Mouse (Mus musculus): ENCODE measurements around the gene Tubgcp6.

GRCm38 (mm10) chr15:89143134-89143533, 20.2 kb upstream of the Tubgcp6 start:
- TF ChIP-seq CTCF (IDR thresholded peaks at IDR 0.05; ENCODE audit: low read depth) (no peak), EP300 (IDR thresholded peaks at IDR 0.05; ENCODE audit: low read depth) (no peak)
